Mouse (Mus musculus) kidney, postnatal 0 days (tissue): ENCODE data around the gene Cox6a2. TPM values are rescaled to one million over a fixed set of nuclear protein-coding genes. Genes with fewer than 3 reads are reported as not detected.

ENCODE experiments used
- ATAC-seq: fragments of 200-750 bp; cut with Nextera tagmentation; replicated peaks from 2 replicates; pipeline ENCODE4 v1.8.0; 2017; ENCODE audit warnings: low read depth, moderate number of reproducible peaks, moderate TSS enrichment, moderate library complexity; ENCODE audit not compliant: low FRiP score
- DNase-seq: peaks from one replicate; pipeline ENCODE4 v3.0.0-alpha.2; 2016; ENCODE audit warnings: low spot score
- H3K27ac ChIP-seq: fragments of 300-500 bp; sonication (generic); 2 replicates; pipeline ENCODE4 v1.5.1; 2014; ENCODE audit warnings: mild to moderate bottlenecking
- H3K27me3 ChIP-seq: fragments of 300-500 bp; sonication (generic); 2 replicates; pipeline ENCODE4 v1.6.1; 2014; ENCODE audit warnings: low read length, mixed read lengths; ENCODE audit not compliant: insufficient read depth
- H3K36me3 ChIP-seq: fragments of 300-500 bp; sonication (generic); 2 replicates; pipeline ENCODE4 v1.6.1; 2014; ENCODE audit warnings: low read length, mixed read lengths; ENCODE audit not compliant: insufficient read depth
- H3K4me1 ChIP-seq: fragments of 300-500 bp; sonication (generic); replicated peaks from 2 replicates; pipeline ENCODE4 v1.6.1; 2014; ENCODE audit warnings: antibody characterized with exemption, low read length, mixed read lengths; ENCODE audit not compliant: insufficient read depth
- H3K4me2 ChIP-seq: fragments of 300-500 bp; sonication (generic); 2 replicates; pipeline ENCODE4 v1.6.1; 2014; ENCODE audit warnings: mild to moderate bottlenecking, low read length, moderate library complexity, mixed read lengths
- H3K4me3 ChIP-seq: fragments of 300-500 bp; sonication (generic); replicated peaks from 2 replicates; pipeline ENCODE4 v1.5.1; 2014; ENCODE audit warnings: low read depth, low read length
- H3K9ac ChIP-seq: fragments of 300-500 bp; sonication (generic); 2 replicates; pipeline ENCODE4 v1.6.1; 2014; ENCODE audit warnings: low read depth, low read length
- H3K9me3 ChIP-seq: fragments of 300-500 bp; sonication (generic); replicated peaks from 2 replicates; pipeline ENCODE4 v1.6.1; 2016; ENCODE audit warnings: low read length, inconsistent platforms, mixed read lengths
- CTCF ChIP-seq: IDR thresholded peaks from 2 replicates; pipeline ENCODE4 v1.5.1; 2016; ENCODE audit warnings: antibody characterized with exemption, low read depth, mild to moderate bottlenecking, moderate library complexity
- WGBS: fragments of 180-500 bp; shearing (Covaris S2); extraction: QIAGEN DNeasy Blood & Tissue Kit; methylation state at CpG from one replicate; pipeline ENCODE4 v1.1.7; 2014; 5-methylcytosine and 5-hydroxymethylcytosine counted together
- polyA plus RNA-seq: library from polyadenylated mRNA; unstranded; fragments of >200 nt; fragmentation: Nextera tagmentation; extraction: Ambion mirVana; gene quantifications from 2 replicates; pipeline ENCODE4 v1.2.1, GENCODE M21; 2015

Cox6a2 gene
- polyA plus RNA-seq, 1 experiment from 2014 or later = not detected

- Histone ChIP-seq H3K9ac (peak overlapping the region; percentile 39; the same call in 1 of the 2 replicates), H3K4me3 (peak overlapping the region; percentile 47), H3K4me1 (peaks cover 14% of the 10 kb centered on the region; the same call in 1 of the 2 replicates), H3K27ac (no peak overlapping the region), H3K27me3 (no peaks in the 10 kb centered on the region), H3K36me3 (peaks cover 11% of the 10 kb centered on the region), H3K4me2 (peak overlapping the region; percentile 55), H3K9me3 (no peaks in the 10 kb centered on the region)
- DNase-seq (peak; percentile 18), ATAC-seq (no peak)
- WGBS = 77% methylated on average over 10 of the region's 10 CpGs
- TF ChIP-seq CTCF = no peak
Observed at GRCm38 (mm10) chr7:128248081-128249042, 42.2 kb upstream of the Cox6a2 start.

GRCm38 (mm10) chr7:128247443-128247842 lies 41.3 kb upstream of the Cox6a2 start:
- peaks cover 11% of the 10 kb centered on the region; the same call in 1 of the 2 replicates for H3K4me1 ChIP-seq
- TF ChIP-seq CTCF = peak; percentile 75
- peaks cover 13% of the 10 kb centered on the region for H3K36me3 ChIP-seq
- H3K4me2 ChIP-seq = peak overlapping the region; percentile 55
- H3K9me3 ChIP-seq = no peaks in the 10 kb centered on the region
- ATAC-seq (peak; percentile 65), DNase-seq (peak; percentile 95)
- no peaks in the 10 kb centered on the region for H3K27me3 ChIP-seq
- peak overlapping the region; percentile 47 for H3K4me3 ChIP-seq
- H3K9ac ChIP-seq = peak overlapping the region; percentile 61
- peak overlapping the region; percentile 80 for H3K27ac ChIP-seq
- WGBS = 2% methylated on average over 13 of the region's 13 CpGs

- Histone ChIP-seq H3K4me1 (0 out of 2 replicates have a peak, but pooled peaks cover 4% of the 10 kb centered on the region), H3K9ac (peak within 1 kb of the TSS; percentile 61), H3K27me3 (no peaks in the 10 kb centered on the region), H3K4me2 (peak within 1 kb of the TSS; percentile 55), H3K9me3 (no peaks in the 10 kb centered on the region), H3K36me3 (peaks cover 17% of the 10 kb centered on the region), H3K4me3 (peak within 1 kb of the TSS; percentile 47), H3K27ac (peak within 1 kb of the TSS; percentile 80)
- WGBS = 1% methylated on average over 28 of the region's 30 CpGs
- peak; percentile 83 for DNase-seq
- ATAC-seq = peak; percentile 79
- TF ChIP-seq CTCF = no peak
Observed at GRCm38 (mm10) chr7:128246496-128247391, 40.6 kb upstream of the Cox6a2 start, which contains the start of gene Tgfb1i1. Gene Tgfb1i1, plus strand, starts transcription at chr7:128246812.

- WGBS = 89% methylated on average over 4 of the region's 4 CpGs
- Histone ChIP-seq H3K27me3 (no peaks in the 10 kb centered on the region), H3K36me3 (peaks cover 26% of the 10 kb centered on the region), H3K4me2 (no peak overlapping the region), H3K9ac (no peak overlapping the region), H3K4me1 (no peaks in the 10 kb centered on the region), H3K9me3 (no peaks in the 10 kb centered on the region), H3K27ac (peak overlapping the region; percentile 77), H3K4me3 (no peak overlapping the region)
- ATAC-seq (no peak), DNase-seq (no peak)
- TF ChIP-seq CTCF = no peak
Observed at GRCm38 (mm10) chr7:128245547-128245946, 39.4 kb upstream of the Cox6a2 start.

- TF ChIP-seq CTCF = no peak
- no peaks in the 10 kb centered on the region for H3K9me3 ChIP-seq
- WGBS = 94% methylated on average over 18 of the region's 18 CpGs
- H3K27ac ChIP-seq = no peak overlapping the region
- H3K27me3 ChIP-seq = no peaks in the 10 kb centered on the region
- H3K36me3 ChIP-seq = peaks cover 34% of the 10 kb centered on the region
- no peak for DNase-seq
- H3K4me1 ChIP-seq = 0 out of 2 replicates have a peak, but pooled peaks cover 3% of the 10 kb centered on the region
- H3K9ac ChIP-seq = no peak overlapping the region
- no peak overlapping the region for H3K4me3 ChIP-seq
- no peak for ATAC-seq
- no peak overlapping the region for H3K4me2 ChIP-seq
Observed at GRCm38 (mm10) chr7:128244410-128245025, 38.3 kb upstream of the Cox6a2 start.
